Mouse (Mus musculus): ENCODE data around the gene Gm8677.
"Not testable (repeated sequence)": the region's sequence is repeated elsewhere in the genome, so short reads cannot be mapped to it uniquely, and the experiment has no call there.

Gm8677 gene

DNA sequence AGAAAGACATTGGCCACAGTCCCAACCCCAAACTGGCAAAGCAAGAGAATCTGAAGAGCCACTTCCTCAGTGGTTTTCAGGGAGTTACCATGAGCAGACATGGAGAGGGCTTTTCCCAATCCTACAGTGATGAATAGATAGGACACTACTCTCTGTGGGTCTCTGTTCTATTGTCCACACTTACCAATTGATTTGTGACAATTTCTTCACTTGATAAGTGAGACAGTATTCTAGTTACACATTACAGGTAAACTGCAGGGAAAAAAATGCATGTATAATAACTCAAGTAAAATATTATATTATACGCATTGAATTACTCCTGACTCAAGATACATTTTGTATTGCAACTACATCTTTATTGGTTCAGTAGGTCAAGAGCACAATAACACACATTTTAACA, at the start of gene Gm8677:
Gene Gm8677, minus strand, starts transcription at position 101 of the 400 bp plus-strand sequence.
- not testable (repeated sequence) for DNase-seq (ENCODE audit: low read depth, low spot score)

- DNase-seq (ENCODE audit: low read depth, low spot score): not testable (repeated sequence)
These were observed 30.6 kb upstream of the Gm8677 start, which contains the start of gene Gm4201 for GRCm38 (mm10) chr7:22565243-22565642. Gene Gm4201 (minus strand): TSS chr7:22565343.

DNA sequence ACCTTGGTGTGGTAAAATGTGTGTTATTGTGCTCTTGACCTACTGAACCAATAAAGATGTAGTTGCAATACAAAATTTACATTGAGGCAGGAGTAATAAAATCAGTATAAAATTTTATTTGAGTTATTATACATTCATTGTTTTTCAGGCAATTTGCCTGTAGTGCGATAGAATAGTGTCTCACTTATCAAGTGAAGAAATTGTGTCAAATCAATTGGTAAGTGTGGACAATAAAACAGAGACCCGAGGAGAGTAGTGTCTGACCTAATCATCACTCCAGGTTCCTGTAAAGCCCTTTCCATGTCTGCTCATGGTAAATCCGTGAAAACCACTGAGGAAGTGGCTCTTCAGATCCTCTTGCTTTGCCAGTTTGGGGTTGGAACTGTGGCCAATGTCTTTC, 12.0 kb downstream of the Gm8677 start, which contains the start of gene Vmn1r152:
Gene Vmn1r152, plus strand, starts transcription at position 301 of the 400 bp plus-strand sequence.
- DNase-seq (ENCODE audit: low read depth, low spot score): not testable (repeated sequence)

GRCm38 (mm10) chr7:22499578-22499977, 35.1 kb downstream of the Gm8677 start, which contains the start of gene Vmn1r151:
Gene Vmn1r151 (minus strand): TSS chr7:22499678.
- DNase-seq (ENCODE audit: low read depth, low spot score): not testable (repeated sequence)
